Mouse (Mus musculus) forebrain, postnatal 0 days (tissue): Measurements from ENCODE around the gene Nfkbia. TPM values are rescaled to one million over a fixed set of nuclear protein-coding genes. Genes with fewer than 3 reads are reported as not detected.

Experiments used
- ATAC-seq: fragments of 200-750 bp; cut with Nextera tagmentation; 2 replicates; pipeline ENCODE4 v1.8.0; 2017; ENCODE audit warnings: mild to moderate bottlenecking, moderate library complexity
- DNase-seq: peaks from one replicate; pipeline ENCODE4 v3.0.0-alpha.2; 2015
- H3K27ac ChIP-seq: fragments of 300-500 bp; sonication (generic); 2 replicates; pipeline ENCODE4 v1.5.1; 2014; ENCODE audit warnings: low read depth, mild to moderate bottlenecking, antibody characterized with exemption, low read length, moderate library complexity, mixed read lengths
- H3K27me3 ChIP-seq: fragments of 300-500 bp; sonication (generic); 2 replicates; pipeline ENCODE4 v1.6.1; 2014; ENCODE audit warnings: mild to moderate bottlenecking, low read length, mixed read lengths; ENCODE audit not compliant: insufficient read depth
- H3K36me3 ChIP-seq: fragments of 300-500 bp; sonication (generic); 2 replicates; pipeline ENCODE4 v1.6.1; 2014; ENCODE audit warnings: mild to moderate bottlenecking, moderate library complexity; ENCODE audit not compliant: insufficient read depth
- H3K4me1 ChIP-seq: fragments of 300-500 bp; sonication (generic); 2 replicates; pipeline ENCODE4 v1.6.1; 2014; ENCODE audit warnings: antibody characterized with exemption; ENCODE audit not compliant: insufficient read depth
- H3K4me2 ChIP-seq: fragments of 300-500 bp; sonication (generic); 2 replicates; pipeline ENCODE4 v1.6.1; 2014; ENCODE audit warnings: low read depth, mild to moderate bottlenecking, moderate library complexity
- H3K4me3 ChIP-seq: fragments of 300-500 bp; sonication (generic); 2 replicates; pipeline ENCODE4 v1.5.1; 2014; ENCODE audit warnings: low read depth, low read length, mixed read lengths
- H3K9ac ChIP-seq: fragments of 300-500 bp; sonication (generic); 2 replicates; pipeline ENCODE4 v1.6.1; 2014; ENCODE audit warnings: mild to moderate bottlenecking
- H3K9me3 ChIP-seq: fragments of 300-500 bp; sonication (generic); 2 replicates; pipeline ENCODE4 v1.6.1; 2016; ENCODE audit warnings: low read length
- CTCF ChIP-seq: sonication (generic); IDR thresholded peaks from 2 replicates; pipeline ENCODE4 v1.5.1; 2016; ENCODE audit warnings: antibody characterized with exemption, control low read depth, low read depth
- WGBS: fragments of 180-500 bp; shearing (Covaris S2); extraction: QIAGEN DNeasy Blood & Tissue Kit; methylation state at CpG from one replicate; pipeline ENCODE4 v1.1.7; 2014; 5-methylcytosine and 5-hydroxymethylcytosine counted together
- polyA plus RNA-seq: library from polyadenylated mRNA; unstranded; fragments of >200 nt; fragmentation: Nextera tagmentation; extraction: Ambion mirVana; gene quantifications from 2 replicates; pipeline ENCODE4 v1.2.1, GENCODE M21; 2015
- total RNA-seq: library from RNA; depleted of rRNA; stranded (reverse); fragments of >200 nt; gene quantifications from 2 replicates; pipeline ENCODE4 v1.2.3, GENCODE M21; 2014

Nfkbia gene
- total and polyA plus RNA-seq, 2 experiments from 2014 or later = 48.2 to 75.8 TPM

DNA sequence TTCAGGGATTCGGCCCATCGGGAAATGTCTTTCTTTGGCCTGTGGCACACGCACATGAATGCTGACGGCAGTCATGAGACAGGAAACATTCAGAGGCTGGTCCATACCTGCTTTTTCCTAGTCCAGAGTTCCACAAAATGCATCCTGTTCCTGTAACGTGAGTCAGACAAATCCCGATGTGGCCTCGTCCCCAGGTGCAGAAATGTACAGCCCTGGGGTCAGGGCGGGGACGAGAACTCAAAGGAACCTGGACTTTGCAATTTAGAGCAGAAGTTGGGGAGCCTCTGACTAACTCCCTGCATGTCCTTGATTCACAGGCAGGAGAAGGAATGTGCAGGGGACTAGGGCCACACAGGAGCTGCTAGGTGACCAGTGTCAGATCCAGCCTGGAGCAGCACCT, 21.1 kb downstream of the Nfkbia start:
- DNase-seq (no peak), ATAC-seq (no peak)
- Histone ChIP-seq H3K27ac (no peak overlapping the region), H3K9me3 (no peaks in the 10 kb centered on the region), H3K4me3 (no peak overlapping the region), H3K4me2 (no peak overlapping the region), H3K9ac (no peak overlapping the region), H3K4me1 (peaks cover 1% of the 10 kb centered on the region; the same call in 1 of the 2 replicates), H3K27me3 (no peaks in the 10 kb centered on the region), H3K36me3 (no peaks in the 10 kb centered on the region)
- TF ChIP-seq CTCF = no peak
- 95% methylated on average over 9 of the region's 9 CpGs for WGBS

DNA sequence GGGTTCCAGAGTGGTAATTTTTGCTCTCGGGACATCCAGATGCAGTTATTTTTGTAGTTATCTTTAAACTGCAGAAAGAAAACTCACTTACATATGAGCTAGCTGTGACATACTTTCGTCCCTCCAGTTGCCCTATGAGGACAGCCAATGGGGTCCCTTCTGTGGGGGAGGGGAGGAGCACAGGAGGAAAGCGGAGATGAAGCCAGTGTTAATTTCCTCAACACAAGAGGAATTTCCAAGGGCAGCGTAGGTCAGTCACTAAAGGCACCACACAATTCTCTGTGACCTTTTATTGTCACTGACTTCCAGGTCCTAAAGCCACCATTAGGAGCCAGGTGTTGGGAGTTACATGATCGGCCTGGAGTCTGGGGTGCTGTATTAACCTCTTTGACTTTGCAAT, 22.0 kb downstream of the Nfkbia start:
- H3K27me3 ChIP-seq = no peaks in the 10 kb centered on the region
- 69% methylated on average over 5 of the region's 5 CpGs for WGBS
- no peak overlapping the region for H3K9ac ChIP-seq
- peaks cover 7% of the 10 kb centered on the region; the same call in 1 of the 2 replicates for H3K4me1 ChIP-seq
- no peak overlapping the region for H3K4me2 ChIP-seq
- H3K9me3 ChIP-seq = no peaks in the 10 kb centered on the region
- no peak overlapping the region for H3K27ac ChIP-seq
- DNase-seq (no peak), ATAC-seq (no peak)
- H3K36me3 ChIP-seq = no peaks in the 10 kb centered on the region
- no peak overlapping the region for H3K4me3 ChIP-seq
- TF ChIP-seq CTCF = no peak

DNA sequence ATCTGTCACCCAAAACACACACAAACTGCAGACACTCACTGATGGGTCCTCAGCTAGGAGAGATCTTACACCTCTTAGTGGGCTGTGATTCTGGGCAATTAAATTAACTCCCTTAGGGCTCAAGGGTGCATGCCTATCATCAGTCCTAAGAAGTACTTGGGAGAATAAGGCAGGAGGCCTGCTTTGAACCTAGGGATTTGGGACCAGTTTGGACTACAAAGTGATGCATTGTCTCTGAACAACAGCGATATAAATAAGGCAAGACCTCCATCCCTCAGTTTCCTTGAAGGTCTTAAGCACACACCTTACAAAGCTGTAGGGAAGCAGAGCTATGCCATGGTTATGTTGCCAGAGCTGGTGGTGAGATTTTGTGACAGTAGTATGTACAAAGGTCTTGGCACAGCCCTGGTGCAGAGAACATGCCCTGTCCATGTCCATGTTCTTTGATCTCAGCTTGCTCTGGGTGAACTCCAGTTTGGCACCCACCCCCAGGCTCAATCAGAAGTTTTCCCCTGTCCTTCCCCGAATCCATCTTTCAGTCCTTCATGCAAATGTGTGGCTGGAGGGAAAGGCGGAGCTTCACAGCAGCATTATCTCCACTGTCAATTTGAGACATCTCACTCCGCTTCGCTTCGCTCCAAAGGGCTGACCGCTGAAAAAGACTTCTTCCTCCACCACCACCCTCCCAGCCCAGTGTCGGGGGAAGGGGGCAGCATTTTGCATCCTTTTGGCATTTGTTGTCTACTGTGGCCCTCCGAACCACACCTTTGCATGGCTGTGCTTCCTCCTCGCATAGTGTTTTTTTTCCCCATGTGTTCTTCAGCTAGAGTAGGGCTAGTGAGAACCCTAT, 24.9 kb downstream of the Nfkbia start:
- no peak overlapping the region for H3K4me2 ChIP-seq
- WGBS = 75% methylated on average over 10 of the region's 10 CpGs
- no peak for DNase-seq
- no peak for ATAC-seq
- no peak overlapping the region for H3K4me3 ChIP-seq
- no peaks in the 10 kb centered on the region for H3K27me3 ChIP-seq
- no peak overlapping the region for H3K9ac ChIP-seq
- H3K36me3 ChIP-seq = no peaks in the 10 kb centered on the region
- TF ChIP-seq CTCF = no peak
- no peaks in the 10 kb centered on the region for H3K9me3 ChIP-seq
- H3K27ac ChIP-seq = no peak overlapping the region
- H3K4me1 ChIP-seq = peaks cover 20% of the 10 kb centered on the region

- TF ChIP-seq CTCF = no peak
- H3K4me3 ChIP-seq = no peak overlapping the region
- WGBS = 67% methylated on average over 5 of the region's 5 CpGs
Measured at GRCm38 (mm10) chr12:55466816-55467215, 25.6 kb downstream of the Nfkbia start.

DNA sequence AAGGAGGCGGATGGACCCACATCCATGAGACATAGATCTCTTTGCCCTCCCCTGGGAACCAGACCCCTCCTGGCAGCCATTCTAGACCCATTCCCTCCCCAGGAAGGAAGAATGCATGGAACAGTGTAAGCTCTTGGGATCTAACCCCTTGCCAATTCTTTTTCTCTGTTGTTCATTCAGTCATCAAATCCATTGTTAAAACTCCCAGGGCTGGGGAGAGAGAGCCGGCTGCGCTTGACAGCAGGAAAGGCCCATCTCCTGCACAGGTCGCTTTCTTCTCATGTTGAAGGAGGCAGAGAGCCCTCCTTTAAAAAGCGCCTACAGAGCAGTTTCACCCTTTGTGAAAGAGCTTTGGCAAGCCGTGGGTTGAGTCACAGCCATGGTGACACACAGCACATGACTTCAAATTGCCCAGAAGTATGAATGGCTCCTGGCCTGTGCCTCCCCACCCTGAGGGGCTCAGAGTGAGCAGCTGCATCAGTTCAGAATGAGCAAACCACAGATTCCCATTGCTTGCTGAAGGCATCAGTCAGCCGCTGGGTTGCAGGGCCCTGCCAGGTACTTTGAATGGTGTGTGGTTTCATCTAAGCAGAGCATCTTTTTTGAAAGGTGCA, 26.3 kb downstream of the Nfkbia start:
- Histone ChIP-seq H3K27me3 (no peaks in the 10 kb centered on the region), H3K9me3 (no peaks in the 10 kb centered on the region), H3K4me1 (peaks cover 20% of the 10 kb centered on the region), H3K27ac (no peak overlapping the region), H3K4me3 (no peak overlapping the region), H3K4me2 (no peak overlapping the region), H3K36me3 (no peaks in the 10 kb centered on the region), H3K9ac (no peak overlapping the region)
- 43% methylated on average over 7 of the region's 7 CpGs for WGBS
- no peak for TF ChIP-seq CTCF
- DNase-seq (peak; percentile 45), ATAC-seq (peak; percentile 69)

More at GRCm38 (mm10) chr12:55466816-55467215, 25.6 kb downstream of the Nfkbia start:
- Histone ChIP-seq H3K27ac (no peak overlapping the region), H3K36me3 (no peaks in the 10 kb centered on the region), H3K4me2 (no peak overlapping the region), H3K4me1 (peaks cover 20% of the 10 kb centered on the region), H3K9me3 (no peaks in the 10 kb centered on the region), H3K9ac (no peak overlapping the region), H3K27me3 (no peaks in the 10 kb centered on the region)
- DNase-seq (no peak), ATAC-seq (no peak)

DNA sequence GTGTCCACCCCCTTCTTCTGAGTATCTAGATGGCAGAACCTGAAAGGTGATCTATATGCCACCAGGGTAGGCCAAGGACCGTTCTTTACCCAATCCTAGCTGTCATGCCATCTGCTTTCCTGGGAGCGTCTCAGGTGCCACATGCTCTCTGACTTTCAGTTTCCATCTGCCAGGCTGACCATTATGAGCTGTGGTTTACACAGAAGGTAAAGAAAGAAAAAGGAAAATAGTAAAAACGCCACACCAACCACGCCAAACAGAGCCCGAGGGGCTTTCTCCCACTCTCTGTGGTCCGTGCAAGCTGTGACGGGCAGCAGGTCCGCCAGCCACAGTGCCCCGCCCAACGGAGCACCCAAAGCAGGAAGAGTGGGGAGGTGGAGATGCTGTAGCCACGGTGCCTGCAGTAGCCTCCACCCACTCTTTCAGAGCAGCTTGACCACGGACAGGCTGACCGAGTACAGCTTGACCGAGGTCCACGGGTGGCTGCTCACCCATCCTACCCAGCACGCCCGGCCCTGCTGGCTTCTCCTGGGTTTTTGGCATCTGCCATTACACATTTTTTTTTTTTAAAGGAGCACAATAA, 27.0 kb downstream of the Nfkbia start:
- H3K36me3 ChIP-seq = no peaks in the 10 kb centered on the region
- no peaks in the 10 kb centered on the region for H3K9me3 ChIP-seq
- H3K27me3 ChIP-seq = no peaks in the 10 kb centered on the region
- no peak overlapping the region for H3K4me3 ChIP-seq
- ATAC-seq (no peak), DNase-seq (no peak)
- no peak overlapping the region for H3K9ac ChIP-seq
- peaks cover 20% of the 10 kb centered on the region for H3K4me1 ChIP-seq
- TF ChIP-seq CTCF = no peak
- no peak overlapping the region for H3K4me2 ChIP-seq
- 70% methylated on average over 17 of the region's 17 CpGs for WGBS
- H3K27ac ChIP-seq = peak overlapping the region; percentile 68; the same call in 1 of the 2 replicates
